In the genomic region with DNA sequence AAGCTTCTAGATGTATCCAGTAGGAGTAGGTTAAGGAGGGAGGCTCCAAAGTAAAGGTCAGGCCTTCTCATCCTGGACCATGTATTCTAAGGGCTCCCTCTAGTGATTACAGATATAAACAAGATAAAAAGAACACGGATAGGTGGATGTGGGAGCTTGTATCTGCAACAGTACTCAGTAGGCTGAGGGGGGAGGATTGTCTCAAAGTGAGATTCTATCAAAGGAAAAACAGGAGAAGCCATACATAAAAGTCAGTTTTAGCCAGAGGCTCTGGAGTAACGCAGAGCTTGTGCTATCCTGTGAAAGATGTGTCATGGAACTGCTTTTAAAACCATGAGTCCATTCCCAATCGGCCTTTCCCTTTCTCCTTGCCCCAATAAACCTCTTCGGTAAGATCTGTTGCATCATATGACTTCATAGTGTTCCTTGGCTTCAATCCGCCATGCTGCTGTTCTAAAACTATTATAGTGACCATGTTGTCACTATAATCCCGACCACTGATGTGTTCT, we compare ENCODE assay signal across 7 mouse cellular contexts. TPM values are rescaled to one million over a fixed set of nuclear protein-coding genes. Genes with fewer than 3 reads are reported as not detected.
DNase-seq lines count a peak whose midpoint lies in the region; ATAC-seq lines count a peak whose summit lies in the region.

No protein-coding gene starts in this region.

- peak; percentile 86 for DNase-seq in 3T3-L1 (ENCODE audit: low read depth, low spot score)
- peak; percentile 39 to 58 for DNase-seq in cerebellum, postnatal 14 days
- DNase-seq in layer of hippocampus, adult 11-12 months (ENCODE audit: low spot score): peak; percentile 53
- DNase-seq in lung, postnatal 36 days: peak; percentile 61

- H3K4me1 ChIP-seq in heart, embryonic 14.5 days (ENCODE audit: control insufficient read depth in 2 of 2, insufficient read depth in 2 of 2, low read length in 2 of 2): peaks cover 4 to 29% of the 10 kb centered on the region in 2 experiments
- peaks cover 5% of the 10 kb centered on the region; the same call in 1 of the 2 replicates for H3K4me1 ChIP-seq in stomach, embryonic 16.5 days (ENCODE audit: control insufficient read depth, insufficient read depth, low read length)

- no peaks in the 10 kb centered on the region for H3K27me3 ChIP-seq in heart, embryonic 14.5 days (ENCODE audit: control insufficient read depth, insufficient read depth, low read length)
- H3K27me3 ChIP-seq in stomach, embryonic 16.5 days (ENCODE audit: control insufficient read depth, insufficient read depth, low read length): no peaks in the 10 kb centered on the region

- H3K9me3 ChIP-seq in heart, embryonic 14.5 days (ENCODE audit: control insufficient read depth, low read length): no peaks in the 10 kb centered on the region
- H3K9me3 ChIP-seq in stomach, embryonic 16.5 days (replicated peaks; ENCODE audit: control insufficient read depth, low read length): no peaks in the 10 kb centered on the region

- H3K4me3 ChIP-seq in heart, embryonic 14.5 days (ENCODE audit: control insufficient read depth in 1 of 2, insufficient read depth in 1 of 2, low read depth in 1 of 2, low read length in 2 of 2): peak overlapping the region in 1 of 2 experiments; percentile 55; a peak in 2 of 4 replicates
- H3K4me3 ChIP-seq in stomach, embryonic 16.5 days (replicated peaks; ENCODE audit: low read length): peak overlapping the region; percentile 64

- 43% methylated on average over 6 of the region's 6 CpGs for WGBS in heart, embryonic 14.5 days
- 37% methylated on average over 6 of the region's 6 CpGs for WGBS in stomach, embryonic 16.5 days

- peak overlapping the region; percentile 93 to 97 for H3K27ac ChIP-seq in heart, embryonic 14.5 days (replicated peaks in 1 of 2; ENCODE audit: control insufficient read depth in 1 of 2, insufficient read depth in 1 of 2, low read depth in 2 of 2, low read length in 2 of 2)
- H3K27ac ChIP-seq in stomach, embryonic 16.5 days (ENCODE audit: low read length): peak overlapping the region; percentile 96

- 0 out of 2 replicates have a peak, but pooled peaks cover 5% of the 10 kb centered on the region for H3K36me3 ChIP-seq in heart, embryonic 14.5 days (ENCODE audit: control insufficient read depth, insufficient read depth, low read length)
- H3K36me3 ChIP-seq in stomach, embryonic 16.5 days (ENCODE audit: control insufficient read depth, insufficient read depth, low read length): no peaks in the 10 kb centered on the region

- H3K4me2 ChIP-seq in heart, embryonic 14.5 days (ENCODE audit: low read length): peak overlapping the region; percentile 70
- H3K4me2 ChIP-seq in stomach, embryonic 16.5 days (ENCODE audit: low read depth, low read length): peak overlapping the region; percentile 62

- ATAC-seq in CD4-positive, CD25-positive, alpha-beta regulatory T cell, adult 4 months: peak; percentile 9
- no peak for ATAC-seq in heart, embryonic 14.5 days (ENCODE audit: insufficient number of reproducible peaks, insufficient read depth, low FRiP score, low read depth)
- ATAC-seq in stomach, embryonic 16.5 days (ENCODE audit: insufficient read depth, low FRiP score): no peak

- H3K9ac ChIP-seq in heart, embryonic 14.5 days (ENCODE audit: low read length): peak overlapping the region; percentile 77
- peak overlapping the region; percentile 80 for H3K9ac ChIP-seq in stomach, embryonic 16.5 days (ENCODE audit: low read length)

RNA-seq across cellular contexts. Expression of gene Coa7, which starts 0.8 kb away (rescaled TPM):
- polyA plus RNA-seq in CD4-positive, CD25-positive, alpha-beta regulatory T cell, adult 4 months (2017; shearing (Covaris generic)): 10 to 100 TPM; 17.4 to 26.6 TPM
- 47.4 and 48.9 TPM in 2 replicates for polyA plus RNA-seq in heart, embryonic 14.5 days (2014; fragmentation: Nextera tagmentation; extraction: Ambion mirVana)
- polyA plus RNA-seq in stomach, embryonic 16.5 days (2015; fragmentation: Nextera tagmentation; extraction: Ambion mirVana): 45.6 and 55.2 TPM in 2 replicates

RNA-seq across cellular contexts. Expression of gene Zyg11b, which starts 26.2 kb away (rescaled TPM):
- 10 to 100 TPM; 12.4 to 12.9 TPM for polyA plus RNA-seq in CD4-positive, CD25-positive, alpha-beta regulatory T cell, adult 4 months (2017; shearing (Covaris generic))
- 10.3 and 10.7 TPM in 2 replicates for polyA plus RNA-seq in heart, embryonic 14.5 days (2014; fragmentation: Nextera tagmentation; extraction: Ambion mirVana)
- 10.3 and 10.5 TPM in 2 replicates for polyA plus RNA-seq in stomach, embryonic 16.5 days (2015; fragmentation: Nextera tagmentation; extraction: Ambion mirVana)

RNA-seq across cellular contexts. Expression of gene Shisal2a, which starts 56.0 kb away (rescaled TPM):
- not detected for polyA plus RNA-seq in CD4-positive, CD25-positive, alpha-beta regulatory T cell, adult 4 months (2017; shearing (Covaris generic))
- polyA plus RNA-seq in heart, embryonic 14.5 days (2014; fragmentation: Nextera tagmentation; extraction: Ambion mirVana): 1.1 and 2.0 TPM in 2 replicates
- polyA plus RNA-seq in stomach, embryonic 16.5 days (2015; fragmentation: Nextera tagmentation; extraction: Ambion mirVana): 1.2 and 1.4 TPM in 2 replicates
